Mouse (Mus musculus) forebrain, embryonic 15.5 days (tissue): ENCODE measurements around the gene Srsf10. TPM values are rescaled to one million over a fixed set of nuclear protein-coding genes. Genes with fewer than 3 reads are reported as not detected.
A peak's percentile ranks its signal among the peaks of the same experiment; 100 is the strongest.

Source experiments
- ATAC-seq: fragments of 200-750 bp; cut with Nextera tagmentation; replicated peaks from 2 replicates; pipeline ENCODE4 v1.8.0; 2017; ENCODE audit warnings: mild to moderate bottlenecking, moderate TSS enrichment, moderate library complexity
- H3K27ac ChIP-seq: fragments of 300-500 bp; sonication (generic); replicated peaks from 2 replicates; pipeline ENCODE4 v1.5.1; 2015; ENCODE audit warnings: mild to moderate bottlenecking, inconsistent platforms
- H3K27me3 ChIP-seq: fragments of 300-500 bp; sonication (generic); 2 replicates; pipeline ENCODE4 v1.6.1; 2015; ENCODE audit warnings: inconsistent platforms
- H3K36me3 ChIP-seq: fragments of 300-500 bp; sonication (generic); 2 replicates; pipeline ENCODE4 v1.6.1; 2015; ENCODE audit warnings: mild to moderate bottlenecking, inconsistent platforms
- H3K4me1 ChIP-seq: fragments of 300-500 bp; sonication (generic); 2 replicates; pipeline ENCODE4 v1.6.1; 2015; ENCODE audit warnings: inconsistent platforms
- H3K4me2 ChIP-seq: fragments of 300-500 bp; sonication (generic); replicated peaks from 2 replicates; pipeline ENCODE4 v1.6.1; 2015; ENCODE audit warnings: mild to moderate bottlenecking, inconsistent platforms
- H3K4me3 ChIP-seq: fragments of 300-500 bp; sonication (generic); 2 replicates; pipeline ENCODE4 v1.5.1; 2015; ENCODE audit warnings: mild to moderate bottlenecking, inconsistent platforms
- H3K9ac ChIP-seq: fragments of 300-500 bp; sonication (generic); replicated peaks from 2 replicates; pipeline ENCODE4 v1.6.1; 2015; ENCODE audit warnings: mild to moderate bottlenecking, inconsistent platforms
- H3K9me3 ChIP-seq: fragments of 300-500 bp; sonication (generic); 2 replicates; pipeline ENCODE4 v1.6.1; 2016; ENCODE audit warnings: inconsistent platforms
- whole genome bisulfite sequencing: fragments of 180-500 bp; shearing (Covaris S2); methylation state at CpG from one replicate; pipeline ENCODE4 v1.1.7; 2015; ENCODE audit warnings: mixed read lengths; 5-methylcytosine and 5-hydroxymethylcytosine counted together
- polyA plus RNA-seq: library from polyadenylated mRNA; unstranded; fragments of >200 nt; fragmentation: Nextera tagmentation; extraction: Ambion mirVana; gene quantifications from 2 replicates; pipeline ENCODE4 v1.2.1, GENCODE M21; 2015

The Srsf10 gene
- polyA plus RNA-seq, result 257 and 272 TPM in 2 replicates

DNA sequence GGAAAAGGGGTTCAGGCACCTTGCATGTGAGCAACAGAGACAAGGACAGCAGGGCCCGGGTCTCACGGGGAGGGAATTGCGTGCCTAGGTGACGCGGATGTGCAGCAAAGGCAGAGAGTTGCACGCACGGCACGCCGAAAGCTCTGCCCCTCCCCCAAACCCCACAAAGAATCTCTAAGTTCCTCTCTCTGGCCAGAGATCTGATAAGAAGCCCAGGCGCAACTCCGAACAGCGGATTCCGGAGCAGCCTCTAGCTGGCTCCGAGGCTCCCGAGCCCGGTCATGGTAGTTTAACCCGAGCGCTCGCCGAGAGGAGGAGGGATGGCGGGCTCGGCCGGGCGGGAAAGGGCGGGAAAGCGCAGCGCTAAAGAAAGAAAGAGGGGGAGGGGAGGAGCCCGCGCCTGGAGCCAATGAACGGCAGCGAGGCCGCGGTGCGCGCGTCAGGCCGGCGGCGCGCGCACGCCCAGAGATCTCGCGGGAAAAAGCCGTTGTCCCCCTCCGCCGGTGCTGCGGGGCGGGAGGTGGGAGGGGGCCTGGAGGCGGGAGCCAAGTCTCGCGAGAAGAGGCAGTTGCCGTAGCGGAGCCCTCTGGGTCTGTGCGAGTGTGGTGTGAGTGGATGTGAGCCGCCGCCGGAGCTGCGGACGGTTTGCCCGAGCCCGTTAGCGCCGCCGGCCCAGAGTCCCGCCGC lies at the start of gene Srsf10:
Gene Srsf10 (plus strand): TSS at position 212 of the 687 bp plus-strand sequence.
- Histone ChIP-seq H3K4me1 (peaks cover 54% of the 10 kb centered on the region), H3K27ac (peak within 1 kb of the TSS; percentile 100), H3K9me3 (no peaks in the 10 kb centered on the region), H3K9ac (peak within 1 kb of the TSS; percentile 90), H3K36me3 (no peaks in the 10 kb centered on the region), H3K4me2 (peak within 1 kb of the TSS; percentile 80), H3K4me3 (peak within 1 kb of the TSS; percentile 85), H3K27me3 (no peaks in the 10 kb centered on the region)
- ATAC-seq, result peak; percentile 96
- 0% methylated on average over 66 of the region's 67 CpGs for WGBS

DNA sequence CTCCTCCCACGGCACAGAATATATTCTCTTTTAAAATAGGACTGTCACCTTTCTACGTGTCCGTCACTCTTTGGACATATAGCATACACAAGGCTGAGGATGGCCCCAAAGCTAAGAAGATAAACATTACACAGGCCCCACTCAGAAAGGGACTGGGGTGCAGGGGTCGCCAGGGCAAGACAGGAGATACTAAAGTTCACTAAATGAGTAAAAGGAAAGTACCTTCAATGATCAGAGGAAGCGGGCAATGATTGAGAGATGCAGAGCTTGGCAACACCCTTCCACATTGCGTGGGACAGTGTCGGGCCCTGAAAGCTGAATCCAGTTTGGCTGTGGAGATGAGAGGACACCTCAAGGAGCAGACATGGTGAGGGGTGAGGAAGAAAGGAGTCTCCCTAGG lies 40.7 kb upstream of the Srsf10 start:
- no peaks in the 10 kb centered on the region for H3K4me1 ChIP-seq
- H3K4me2 ChIP-seq, result no peak overlapping the region
- no peaks in the 10 kb centered on the region for H3K9me3 ChIP-seq
- no peak overlapping the region for H3K4me3 ChIP-seq
- no peak overlapping the region for H3K27ac ChIP-seq
- WGBS, result 81% methylated on average over 7 of the region's 7 CpGs
- H3K27me3 ChIP-seq, result no peaks in the 10 kb centered on the region
- no peaks in the 10 kb centered on the region for H3K36me3 ChIP-seq
- no peak for ATAC-seq
- H3K9ac ChIP-seq, result no peak overlapping the region

DNA sequence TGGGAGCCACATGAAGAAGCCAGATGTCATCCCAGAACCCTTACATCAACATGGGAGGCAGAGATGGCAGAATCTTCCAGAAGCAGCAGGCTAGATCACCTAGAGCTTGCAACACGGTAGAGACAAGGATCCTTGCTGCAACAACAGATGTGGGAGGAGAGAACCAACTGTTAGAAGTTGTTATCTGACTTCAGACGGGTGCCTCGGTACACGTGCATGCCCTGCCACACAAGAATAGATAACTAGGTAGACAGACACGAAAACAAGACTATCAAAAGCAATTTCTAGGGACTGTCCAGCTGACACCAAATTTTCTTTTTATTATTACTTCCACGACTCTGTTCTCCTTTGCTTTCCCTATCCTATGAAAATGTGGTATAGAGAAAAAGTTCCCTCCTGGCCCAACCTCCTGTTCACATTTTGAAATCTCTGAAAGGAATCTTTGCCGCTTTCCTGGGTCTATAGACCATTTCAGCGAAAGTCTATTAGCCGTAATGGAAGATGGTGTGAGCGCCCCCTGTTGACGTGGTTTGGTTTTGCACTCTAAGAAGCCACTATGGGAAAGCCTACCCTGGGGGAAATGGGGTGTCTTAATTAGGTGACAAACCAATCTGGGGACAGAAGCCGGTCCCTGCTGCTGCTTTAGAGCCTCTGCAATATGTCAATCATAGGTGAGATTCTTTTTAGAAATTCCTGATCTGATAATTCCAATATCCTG lies 38.5 kb upstream of the Srsf10 start:
- WGBS, result 40% methylated on average over 12 of the region's 12 CpGs

DNA sequence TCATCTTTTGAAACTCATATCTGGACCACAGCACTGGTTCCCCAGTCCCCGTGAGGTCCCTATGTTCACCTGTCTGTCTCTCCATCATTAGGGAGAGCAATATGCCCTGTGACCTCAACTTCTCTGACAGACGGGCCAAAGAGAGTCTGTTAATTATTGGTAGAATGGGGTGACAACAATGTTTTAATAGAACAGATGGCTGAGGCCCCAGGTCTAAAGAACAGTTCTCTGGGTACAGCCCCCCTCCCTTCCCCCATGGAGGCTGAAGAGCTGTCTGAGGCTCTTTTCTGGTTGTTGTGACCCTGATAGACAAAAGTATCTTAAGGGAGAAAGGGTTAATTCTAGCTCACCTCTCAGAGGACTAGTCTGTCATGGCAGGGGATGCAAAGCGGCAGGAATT lies 37.2 kb upstream of the Srsf10 start:
- no peaks in the 10 kb centered on the region for H3K36me3 ChIP-seq
- no peak overlapping the region for H3K4me2 ChIP-seq
- ATAC-seq, result no peak
- no peaks in the 10 kb centered on the region for H3K27me3 ChIP-seq
- no peaks in the 10 kb centered on the region for H3K9me3 ChIP-seq
- no peaks in the 10 kb centered on the region for H3K4me1 ChIP-seq
- 66% methylated on average over 3 of the region's 3 CpGs for WGBS
- H3K27ac ChIP-seq, result no peak overlapping the region
- no peak overlapping the region for H3K4me3 ChIP-seq
- no peak overlapping the region for H3K9ac ChIP-seq

More for the DNA sequence above, 38.5 kb upstream of the Srsf10 start:
- Histone ChIP-seq H3K4me1 (no peaks in the 10 kb centered on the region), H3K9ac (no peak overlapping the region), H3K27ac (no peak overlapping the region), H3K36me3 (no peaks in the 10 kb centered on the region), H3K9me3 (no peaks in the 10 kb centered on the region), H3K4me2 (no peak overlapping the region), H3K27me3 (no peaks in the 10 kb centered on the region), H3K4me3 (no peak overlapping the region)
- no peak for ATAC-seq

DNA sequence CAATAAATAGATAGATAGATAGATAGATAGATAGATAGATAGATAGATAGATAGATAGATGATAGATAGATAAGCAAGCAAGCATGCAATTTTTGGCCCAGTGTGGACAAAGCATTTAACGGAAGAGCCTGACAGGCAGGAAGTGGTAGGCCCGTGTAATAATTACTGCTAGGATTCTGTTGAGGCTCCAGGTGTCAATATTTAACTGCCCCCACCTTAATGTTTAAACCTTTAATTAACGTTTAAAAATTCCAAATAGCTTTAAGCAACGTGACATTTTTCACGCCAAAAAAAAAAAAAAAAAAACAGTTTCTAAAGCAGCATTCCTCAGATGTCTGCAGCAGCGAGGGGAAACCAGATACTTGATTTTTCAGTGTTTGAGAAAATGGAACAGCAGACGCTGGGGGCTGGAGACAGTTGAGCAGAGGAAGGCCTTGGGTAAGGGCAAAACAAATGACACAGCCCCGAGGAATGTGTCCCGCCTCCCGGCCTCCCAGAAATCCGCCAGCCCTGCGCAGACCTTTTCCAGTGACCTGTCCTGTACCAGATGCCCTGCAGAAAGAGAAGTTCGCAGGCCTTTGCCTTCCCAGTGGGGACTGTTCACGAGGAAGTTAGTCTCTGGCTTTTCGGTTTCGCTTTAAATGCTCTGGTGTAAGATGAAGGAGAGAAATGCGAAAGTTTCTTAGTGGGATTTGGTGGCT lies 35.6 kb upstream of the Srsf10 start:
- no peak overlapping the region for H3K27ac ChIP-seq
- H3K36me3 ChIP-seq, result no peaks in the 10 kb centered on the region
- H3K27me3 ChIP-seq, result no peaks in the 10 kb centered on the region
- H3K9ac ChIP-seq, result no peak overlapping the region
- ATAC-seq, result no peak
- H3K9me3 ChIP-seq, result no peaks in the 10 kb centered on the region
- no peak overlapping the region for H3K4me2 ChIP-seq
- H3K4me1 ChIP-seq, result no peaks in the 10 kb centered on the region
- H3K4me3 ChIP-seq, result no peak overlapping the region
- WGBS, result 85% methylated on average over 17 of the region's 17 CpGs

DNA sequence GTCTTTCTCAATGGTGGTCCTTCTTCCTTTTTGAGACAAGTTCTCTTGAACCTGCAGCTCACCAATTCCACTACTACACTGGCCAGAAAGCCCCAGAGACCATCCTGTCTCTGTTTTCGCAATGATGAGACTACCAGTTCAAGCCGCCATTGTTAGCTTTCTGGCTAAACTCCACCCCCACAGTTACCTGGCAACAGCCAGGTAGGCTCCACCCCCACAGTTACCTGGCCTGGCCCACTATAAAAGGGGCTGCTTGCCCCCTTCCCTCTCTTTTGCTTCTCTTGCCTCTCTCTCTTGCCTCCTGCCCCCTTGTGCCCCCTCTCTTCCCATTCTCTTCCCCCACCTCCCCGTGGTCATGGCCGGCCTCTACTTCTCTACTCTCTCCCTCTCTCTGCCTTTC lies 33.8 kb upstream of the Srsf10 start:
- H3K9ac ChIP-seq, result no peak overlapping the region
- ATAC-seq, result no peak

DNA sequence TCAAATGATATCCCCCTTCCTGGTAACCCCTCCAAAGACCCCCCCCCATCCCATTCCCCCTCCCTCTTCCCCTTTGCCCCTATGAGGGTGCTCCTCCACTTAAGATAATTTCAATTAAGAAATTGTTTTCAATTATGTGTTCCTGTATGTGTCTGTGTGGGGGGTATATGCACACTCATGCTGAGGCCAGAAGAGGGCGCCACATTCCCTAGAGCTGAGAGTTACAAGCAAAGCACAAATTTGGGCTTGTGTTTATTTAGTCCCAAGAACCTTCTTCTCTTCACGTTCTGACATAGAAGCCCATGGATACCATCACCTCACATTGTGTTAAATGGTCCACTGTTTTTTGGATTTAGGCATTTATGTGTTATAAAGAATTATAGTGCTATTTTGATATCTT lies 32.2 kb upstream of the Srsf10 start:
- Histone ChIP-seq H3K9ac (no peak overlapping the region), H3K36me3 (no peaks in the 10 kb centered on the region), H3K4me2 (no peak overlapping the region), H3K27me3 (no peaks in the 10 kb centered on the region), H3K27ac (no peak overlapping the region), H3K4me3 (no peak overlapping the region), H3K9me3 (no peaks in the 10 kb centered on the region), H3K4me1 (peaks cover under 1% of the 10 kb centered on the region)
- ATAC-seq, result no peak
- WGBS, result 71% methylated on average over 2 of the region's 2 CpGs

More for the DNA sequence above, 33.8 kb upstream of the Srsf10 start:
- H3K4me2 ChIP-seq, result no peak overlapping the region
- no peaks in the 10 kb centered on the region for H3K27me3 ChIP-seq
- H3K4me1 ChIP-seq, result no peaks in the 10 kb centered on the region
- H3K36me3 ChIP-seq, result no peaks in the 10 kb centered on the region
- WGBS, result 90% methylated on average over 4 of the region's 4 CpGs
- no peak overlapping the region for H3K27ac ChIP-seq
- no peak overlapping the region for H3K4me3 ChIP-seq
- H3K9me3 ChIP-seq, result no peaks in the 10 kb centered on the region

DNA sequence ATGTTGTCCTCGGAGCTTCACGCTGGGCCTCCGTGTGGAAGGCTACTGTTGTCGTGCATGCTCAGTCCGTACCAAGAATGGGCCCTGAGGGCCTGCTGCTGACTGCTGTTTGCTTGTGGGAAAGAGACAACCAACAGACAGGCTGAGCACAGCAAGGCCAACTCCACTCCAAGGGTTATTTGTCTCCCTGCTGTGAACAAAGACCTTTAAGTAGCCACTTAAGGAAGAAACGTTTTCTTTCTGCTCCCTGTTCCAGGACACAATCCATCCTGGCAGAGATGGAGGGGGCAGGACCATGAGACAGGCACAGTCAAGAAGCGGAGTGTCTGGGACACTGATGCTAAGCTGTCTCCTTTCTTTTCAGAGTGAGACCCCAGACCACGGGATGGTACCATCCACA lies 31.3 kb upstream of the Srsf10 start:
- WGBS, result 39% methylated on average over 8 of the region's 8 CpGs
- no peaks in the 10 kb centered on the region for H3K27me3 ChIP-seq
- H3K9ac ChIP-seq, result no peak overlapping the region

DNA sequence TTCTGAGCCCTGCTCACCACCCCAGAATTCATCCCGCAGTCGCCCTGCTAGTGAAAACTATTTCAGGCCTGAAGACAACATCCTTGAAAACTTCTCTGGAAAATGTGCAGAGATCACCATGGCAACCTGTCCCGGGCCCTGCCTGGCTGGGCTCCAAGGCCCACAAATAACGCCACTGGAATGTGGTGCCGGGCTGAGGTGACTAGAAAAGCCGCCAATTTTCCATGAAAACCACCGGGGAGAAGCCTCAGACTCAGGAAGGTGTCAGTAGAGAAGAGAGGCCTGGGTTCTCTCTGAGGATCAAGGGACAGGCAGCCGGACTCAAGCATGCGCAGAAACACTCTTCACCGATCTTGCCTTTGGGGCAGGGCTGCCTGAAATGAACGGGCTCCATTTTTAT lies 27.1 kb upstream of the Srsf10 start:
- ATAC-seq, result no peak
- no peak overlapping the region for H3K4me3 ChIP-seq
- H3K36me3 ChIP-seq, result no peaks in the 10 kb centered on the region
- H3K4me2 ChIP-seq, result peak overlapping the region; percentile 24; the same call in 1 of the 2 replicates
- 14% methylated on average over 11 of the region's 11 CpGs for WGBS
- no peak overlapping the region for H3K9ac ChIP-seq
- no peaks in the 10 kb centered on the region for H3K27me3 ChIP-seq
- H3K9me3 ChIP-seq, result no peaks in the 10 kb centered on the region
- H3K4me1 ChIP-seq, result peaks cover 21% of the 10 kb centered on the region
- H3K27ac ChIP-seq, result peak overlapping the region; percentile 64

More for the DNA sequence above, 31.3 kb upstream of the Srsf10 start:
- Histone ChIP-seq H3K9me3 (no peaks in the 10 kb centered on the region), H3K4me2 (no peak overlapping the region), H3K27ac (no peak overlapping the region), H3K4me1 (peaks cover 9% of the 10 kb centered on the region), H3K4me3 (no peak overlapping the region), H3K36me3 (no peaks in the 10 kb centered on the region)
- ATAC-seq, result no peak

DNA sequence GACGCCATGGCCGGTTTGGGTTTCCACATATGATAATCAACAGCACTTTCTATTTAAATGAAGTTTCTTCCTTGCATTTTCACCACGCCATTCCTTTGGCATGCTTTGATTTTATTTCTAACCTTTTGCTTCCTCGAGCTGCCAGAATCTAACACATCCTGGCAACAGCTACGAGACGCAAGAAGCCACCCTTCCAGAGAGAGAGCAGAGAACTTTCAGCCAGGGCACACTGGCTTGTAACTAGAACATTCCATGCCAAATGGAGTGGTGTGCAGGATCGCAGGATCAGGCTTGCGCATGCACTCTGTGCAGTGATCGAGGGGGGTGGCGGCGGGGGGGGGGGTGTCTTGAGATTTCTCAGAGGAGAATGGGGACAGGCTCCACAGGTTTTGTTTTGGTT lies 23.5 kb upstream of the Srsf10 start:
- H3K36me3 ChIP-seq, result no peaks in the 10 kb centered on the region
- 0 out of 2 replicates have a peak overlapping the region, but pooled peaks have one; percentile 35 for H3K27ac ChIP-seq
- no peaks in the 10 kb centered on the region for H3K27me3 ChIP-seq
- ATAC-seq, result no peak
- H3K9me3 ChIP-seq, result no peaks in the 10 kb centered on the region
- 76% methylated on average over 11 of the region's 11 CpGs for WGBS
- no peak overlapping the region for H3K9ac ChIP-seq
- H3K4me1 ChIP-seq, result peaks cover 30% of the 10 kb centered on the region
- H3K4me3 ChIP-seq, result no peak overlapping the region
- H3K4me2 ChIP-seq, result no peak overlapping the region

DNA sequence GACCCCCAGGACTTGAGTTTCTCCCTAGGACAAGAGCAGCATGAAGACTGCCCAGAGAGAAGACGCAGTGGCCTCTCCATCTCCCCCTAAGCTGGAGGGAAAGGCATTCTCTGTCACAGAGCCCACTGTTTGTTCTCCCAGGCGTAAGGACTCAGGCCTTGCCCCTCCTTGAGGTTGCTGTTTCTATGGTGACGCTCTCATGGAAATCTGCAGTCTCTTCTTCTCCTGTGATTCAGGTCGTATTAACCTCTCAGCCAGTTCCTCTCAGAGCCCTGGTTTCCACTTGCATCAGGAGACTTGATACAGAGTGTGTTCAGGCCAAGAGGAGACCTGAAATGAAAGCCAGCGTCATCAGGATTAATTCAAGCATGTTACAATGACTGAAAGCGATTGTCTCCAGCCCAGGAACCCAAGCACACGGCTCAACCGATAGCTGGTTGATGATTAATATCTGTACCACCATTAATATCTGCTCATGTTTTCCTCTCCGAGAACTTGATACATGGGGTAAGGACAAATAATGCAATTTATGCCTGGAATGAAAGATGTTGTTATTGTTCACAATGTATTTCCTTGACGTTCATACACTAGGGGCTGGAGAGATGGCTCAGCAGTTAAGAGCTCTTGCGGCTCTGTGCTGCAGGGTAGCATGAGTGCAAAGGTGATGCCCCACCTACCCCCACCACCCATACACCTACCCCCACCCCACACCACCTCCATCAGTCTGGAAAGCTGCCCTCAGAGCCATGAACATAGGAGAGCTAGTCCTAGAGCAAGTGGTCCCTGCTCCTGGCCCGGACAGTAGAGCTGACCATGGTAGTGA lies 22.0 kb upstream of the Srsf10 start:
- Histone ChIP-seq H3K27me3 (no peaks in the 10 kb centered on the region), H3K36me3 (no peaks in the 10 kb centered on the region), H3K4me2 (no peak overlapping the region), H3K9ac (peak overlapping the region; percentile 20; the same call in 1 of the 2 replicates), H3K4me1 (peaks cover 27% of the 10 kb centered on the region), H3K4me3 (no peak overlapping the region), H3K27ac (peak overlapping the region; percentile 65), H3K9me3 (no peaks in the 10 kb centered on the region)
- 39% methylated on average over 12 of the region's 12 CpGs for WGBS
- peak; percentile 55 for ATAC-seq
